Mouse (Mus musculus) ES-E14 (cell line): ENCODE results near the gene Nek6.

Source experiments
- CHD2 ChIP-seq: IDR thresholded peaks from 2 replicates; pipeline ENCODE4 v1.6.1; 2014; ENCODE audit warnings: mild to moderate bottlenecking, low read depth, low read length, inconsistent platforms
- HCFC1 ChIP-seq: IDR thresholded peaks from 2 replicates; pipeline ENCODE4 v1.6.1; 2012; ENCODE audit warnings: low read length, inconsistent platforms, borderline replicate concordance; ENCODE audit not compliant: insufficient read depth
- MAFK ChIP-seq: IDR thresholded peaks from 2 replicates; pipeline ENCODE4 v1.6.1; 2014; ENCODE audit warnings: mild to moderate bottlenecking, low read depth, low read length, inconsistent platforms; ENCODE audit not compliant: insufficient read depth
- ZNF384 ChIP-seq: IDR thresholded peaks from 2 replicates; pipeline ENCODE4 v1.6.1; 2012; ENCODE audit warnings: low read depth, low read length, inconsistent platforms

GRCm38 (mm10) chr2:38543158-38543557 is 31.7 kb downstream of the Nek6 start:
- TF ChIP-seq MAFK, result no peak
- TF ChIP-seq CHD2, result no peak
- no peak for TF ChIP-seq ZNF384
- TF ChIP-seq HCFC1, result no peak
